Mouse (Mus musculus): ENCODE data around the gene Gm45021. TPM values are rescaled to one million over a fixed set of nuclear protein-coding genes. Genes with fewer than 3 reads are reported as not detected.

The Gm45021 gene
- polyA plus RNA-seq, 1 experiment from 2014 or later, result not detected

DNA sequence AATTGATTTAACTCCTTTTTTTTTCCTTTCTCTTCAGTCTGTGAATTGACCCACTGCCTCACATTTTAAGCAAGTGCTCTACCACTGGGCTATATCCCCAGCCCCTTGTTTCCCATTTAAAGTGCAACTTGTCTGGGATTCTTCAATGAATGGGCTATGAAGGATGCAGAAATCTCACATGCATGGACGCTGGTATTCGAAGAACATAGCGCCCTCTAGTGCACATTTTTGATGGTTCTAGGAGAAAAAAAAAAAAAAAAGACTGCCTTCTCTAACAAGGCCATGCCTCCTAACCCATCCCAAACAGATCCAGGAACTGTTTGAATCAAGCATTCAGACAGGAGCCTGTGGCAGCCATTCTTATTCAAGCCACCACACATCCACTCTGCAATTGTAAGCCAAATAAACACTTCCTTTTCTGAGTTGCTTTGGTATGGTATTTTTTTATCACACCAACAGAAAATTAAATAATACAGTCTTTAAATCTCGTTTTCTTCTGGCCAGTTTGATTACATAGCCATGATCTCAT, 53.4 kb downstream of the Gm45021 start:
- Histone ChIP-seq H3K4me2 (replicated peaks) (no peak overlapping the region), H3K9ac (no peak overlapping the region), H3K4me3 (no peak overlapping the region), H3K36me3 (no peaks in the 10 kb centered on the region), H3K9me3 (no peaks in the 10 kb centered on the region), H3K27me3 (no peaks in the 10 kb centered on the region), H3K27ac (no peak overlapping the region), H3K4me1 (no peaks in the 10 kb centered on the region)
- 20% methylated on average over 4 of the region's 4 CpGs for WGBS
- ATAC-seq (ENCODE audit: low FRiP score, low read depth), result no peak

DNA sequence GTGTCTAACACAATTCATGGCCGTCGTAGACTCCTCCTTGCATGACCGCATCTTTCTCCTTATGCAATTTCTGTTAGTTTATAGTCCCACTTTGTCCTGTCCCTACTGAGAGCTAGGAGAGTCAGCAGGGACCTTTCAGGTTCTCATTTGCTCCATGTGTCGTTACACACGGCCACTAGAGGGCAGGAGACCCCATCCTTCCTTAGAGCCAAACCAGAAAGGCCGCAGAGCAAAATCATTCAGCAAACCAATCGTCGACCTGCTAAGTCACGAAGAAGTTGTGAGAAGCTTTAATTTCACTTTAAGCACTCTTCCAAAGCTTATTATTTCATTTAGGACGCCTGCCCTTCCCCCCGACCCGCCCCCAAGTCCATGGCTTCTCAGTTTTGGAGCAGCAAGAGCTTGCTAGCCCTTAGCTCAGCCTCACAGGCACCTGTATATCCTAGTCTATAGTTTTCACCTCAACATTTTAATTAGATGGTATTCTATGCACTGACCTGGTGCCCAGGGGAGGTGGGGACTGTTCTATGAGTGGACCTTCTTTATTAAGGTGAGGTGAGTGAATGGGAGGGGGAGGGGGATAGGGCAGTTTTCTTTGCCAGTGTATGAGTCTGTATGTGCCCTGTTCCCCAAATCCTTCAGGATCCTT, 56.4 kb downstream of the Gm45021 start:
- Histone ChIP-seq H3K4me1 (no peaks in the 10 kb centered on the region), H3K27ac (no peak overlapping the region), H3K36me3 (no peaks in the 10 kb centered on the region), H3K4me2 (replicated peaks) (no peak overlapping the region), H3K4me3 (no peak overlapping the region), H3K27me3 (no peaks in the 10 kb centered on the region), H3K9me3 (no peaks in the 10 kb centered on the region), H3K9ac (no peak overlapping the region)
- 11% methylated on average over 12 of the region's 12 CpGs for WGBS
- ATAC-seq (ENCODE audit: low FRiP score, low read depth), result no peak

DNA sequence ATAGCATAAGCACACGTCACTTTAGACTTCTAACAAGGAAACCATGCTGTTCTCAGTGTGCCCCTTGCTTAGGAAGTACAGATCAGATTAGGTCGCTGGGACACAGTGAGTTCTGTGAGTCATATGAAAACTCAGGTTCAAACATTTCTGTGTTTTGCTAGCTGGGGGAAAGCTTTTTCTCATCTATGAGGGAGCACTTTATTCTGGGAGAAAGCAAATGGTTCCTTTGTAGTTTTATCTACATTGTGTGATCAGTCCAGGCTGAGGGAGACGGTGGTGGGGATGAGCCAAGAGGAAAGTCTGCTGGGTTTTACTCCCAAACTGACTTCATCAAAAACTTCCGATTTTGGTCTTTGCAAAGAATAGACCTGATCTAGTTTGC, 56.9 kb downstream of the Gm45021 start:
- no peaks in the 10 kb centered on the region for H3K36me3 ChIP-seq
- 84% methylated on average over 4 of the region's 4 CpGs for WGBS
- H3K27ac ChIP-seq, result no peak overlapping the region
- no peak overlapping the region for H3K4me2 ChIP-seq (replicated peaks)
- no peaks in the 10 kb centered on the region for H3K4me1 ChIP-seq
- ATAC-seq (ENCODE audit: low FRiP score, low read depth), result no peak
- H3K4me3 ChIP-seq, result no peak overlapping the region
- no peaks in the 10 kb centered on the region for H3K9me3 ChIP-seq
- no peaks in the 10 kb centered on the region for H3K27me3 ChIP-seq
- no peak overlapping the region for H3K9ac ChIP-seq

DNA sequence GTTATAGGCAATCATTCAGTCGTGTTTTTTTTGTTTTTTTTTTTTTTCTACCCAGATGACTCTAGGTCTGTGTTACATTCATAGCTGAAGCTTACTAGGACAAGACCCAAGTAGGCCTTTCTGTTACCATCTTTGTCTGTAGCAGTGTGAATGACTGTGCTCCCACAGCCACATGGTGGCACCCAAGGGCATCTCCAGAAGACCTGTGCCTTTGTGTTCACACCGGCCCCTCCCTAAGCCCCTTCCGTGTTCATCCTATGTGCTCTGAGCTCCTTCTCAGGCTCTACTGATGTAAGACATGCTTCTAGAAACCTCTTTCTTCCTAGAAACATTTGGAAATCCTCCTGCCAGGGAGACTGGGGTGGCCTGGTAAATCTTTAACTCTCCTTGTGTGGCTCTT, 57.6 kb downstream of the Gm45021 start, which contains the start of gene Gimap8:
Gene Gimap8, plus strand, starts transcription at position 240 of the 400 bp plus-strand sequence.
- no peaks in the 10 kb centered on the region for H3K4me1 ChIP-seq
- no peak within 1 kb of the TSS for H3K4me3 ChIP-seq
- H3K9ac ChIP-seq, result no peak within 1 kb of the TSS
- ATAC-seq (ENCODE audit: low FRiP score, low read depth), result no peak
- no peaks in the 10 kb centered on the region for H3K9me3 ChIP-seq
- no peaks in the 10 kb centered on the region for H3K36me3 ChIP-seq
- H3K4me2 ChIP-seq (replicated peaks), result no peak within 1 kb of the TSS
- no peak within 1 kb of the TSS for H3K27ac ChIP-seq
- H3K27me3 ChIP-seq, result no peaks in the 10 kb centered on the region
- 44% methylated on average over 3 of the region's 3 CpGs for WGBS

DNA sequence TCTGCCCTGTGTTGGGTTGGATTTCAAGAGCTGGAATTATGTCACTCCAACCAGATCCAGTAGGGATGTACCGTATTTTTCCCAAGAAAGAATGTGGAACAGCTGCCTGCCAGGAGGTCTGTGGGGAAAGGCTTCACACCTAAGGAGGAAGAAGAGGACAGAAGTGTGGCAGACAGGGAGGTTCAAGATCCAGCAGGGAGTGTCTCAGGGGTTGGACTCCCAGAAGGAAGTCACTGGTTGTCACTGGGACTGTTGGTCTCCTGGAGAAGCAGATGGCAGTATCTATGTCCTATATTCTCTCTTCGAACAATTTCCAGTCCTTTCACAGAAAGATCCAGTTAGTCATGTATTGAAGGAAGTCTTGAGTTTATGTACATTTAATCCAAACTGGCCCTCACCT, 58.2 kb downstream of the Gm45021 start:
- Histone ChIP-seq H3K4me3 (no peak overlapping the region), H3K36me3 (no peaks in the 10 kb centered on the region), H3K27me3 (no peaks in the 10 kb centered on the region), H3K9ac (no peak overlapping the region), H3K4me2 (replicated peaks) (no peak overlapping the region), H3K4me1 (no peaks in the 10 kb centered on the region), H3K9me3 (no peaks in the 10 kb centered on the region), H3K27ac (no peak overlapping the region)
- ATAC-seq (ENCODE audit: low FRiP score, low read depth), result no peak
- 82% methylated on average over 2 of the region's 2 CpGs for WGBS

DNA sequence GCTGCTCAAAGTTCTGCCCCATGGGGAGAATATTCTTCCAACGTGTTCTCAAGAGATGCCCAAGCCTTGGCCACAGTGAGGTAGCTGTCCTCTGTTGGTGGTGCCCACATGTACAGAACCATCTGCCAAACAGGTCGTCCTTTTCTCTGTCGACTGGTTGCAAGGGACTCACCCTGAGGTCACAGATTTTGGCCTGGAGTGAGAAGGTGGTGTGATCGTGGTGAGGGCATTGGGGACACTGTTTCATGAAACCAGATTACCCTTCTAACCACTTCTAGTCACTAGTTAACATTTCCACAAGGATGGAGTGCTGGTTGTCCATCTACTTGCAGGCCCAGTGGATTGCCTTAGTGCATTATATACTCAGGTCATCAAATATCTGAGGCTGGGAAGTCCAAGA, 59.4 kb downstream of the Gm45021 start:
- no peak overlapping the region for H3K4me2 ChIP-seq (replicated peaks)
- H3K9ac ChIP-seq, result no peak overlapping the region
- WGBS, result 88% methylated on average over 4 of the region's 4 CpGs

DNA sequence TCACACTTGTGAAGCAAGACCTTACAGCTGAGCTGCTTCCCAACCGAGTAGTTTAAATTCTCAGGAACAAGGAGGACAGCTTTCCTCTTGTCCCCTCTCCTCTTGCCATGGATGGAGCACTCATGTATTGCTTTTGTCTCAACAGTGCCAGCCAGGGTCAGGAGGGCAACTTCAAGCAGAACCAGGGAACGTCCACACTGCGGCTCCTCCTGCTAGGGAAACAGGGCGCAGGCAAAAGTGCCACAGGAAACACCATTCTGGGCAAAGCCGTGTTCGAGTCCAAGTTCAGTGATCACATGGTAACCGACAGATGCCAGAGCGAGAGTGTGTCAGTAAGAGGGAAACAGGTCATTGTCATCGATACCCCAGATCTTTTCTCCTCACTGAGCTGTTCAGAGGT, 60.6 kb downstream of the Gm45021 start:
- ATAC-seq (ENCODE audit: low FRiP score, low read depth), result no peak
- H3K27ac ChIP-seq, result no peak overlapping the region
- no peaks in the 10 kb centered on the region for H3K9me3 ChIP-seq
- H3K36me3 ChIP-seq, result no peaks in the 10 kb centered on the region
- no peaks in the 10 kb centered on the region for H3K4me1 ChIP-seq
- H3K27me3 ChIP-seq, result no peaks in the 10 kb centered on the region
- H3K4me3 ChIP-seq, result no peak overlapping the region
- 87% methylated on average over 9 of the region's 9 CpGs for WGBS
- H3K9ac ChIP-seq, result no peak overlapping the region
- no peak overlapping the region for H3K4me2 ChIP-seq (replicated peaks)

More for the DNA sequence above, 59.4 kb downstream of the Gm45021 start:
- Histone ChIP-seq H3K9me3 (no peaks in the 10 kb centered on the region), H3K4me1 (no peaks in the 10 kb centered on the region), H3K27me3 (no peaks in the 10 kb centered on the region), H3K4me3 (no peak overlapping the region), H3K27ac (no peak overlapping the region), H3K36me3 (no peaks in the 10 kb centered on the region)
- no peak for ATAC-seq (ENCODE audit: low FRiP score, low read depth)

DNA sequence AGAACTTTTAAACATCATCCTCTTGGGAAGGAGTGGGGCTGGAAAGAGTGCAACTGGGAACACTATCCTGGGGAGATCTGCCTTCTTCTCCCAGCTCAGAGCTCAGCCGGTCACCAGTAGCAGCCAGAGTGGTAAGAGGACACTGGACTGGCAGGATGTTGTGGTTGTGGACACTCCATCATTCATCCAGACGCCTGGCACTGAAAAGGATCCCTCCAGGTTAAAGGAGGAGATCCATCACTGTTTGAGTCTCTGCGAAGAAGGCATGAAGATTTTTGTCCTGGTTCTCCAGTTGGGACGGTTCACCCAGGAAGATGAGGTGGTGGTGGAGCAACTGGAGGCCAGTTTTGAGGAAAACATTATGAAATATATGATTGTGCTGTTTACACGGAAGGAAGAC, 69.3 kb downstream of the Gm45021 start:
- Histone ChIP-seq H3K27me3 (no peaks in the 10 kb centered on the region), H3K4me1 (no peaks in the 10 kb centered on the region), H3K36me3 (no peaks in the 10 kb centered on the region), H3K27ac (no peak overlapping the region), H3K4me2 (replicated peaks) (no peak overlapping the region), H3K4me3 (no peak overlapping the region), H3K9me3 (no peaks in the 10 kb centered on the region), H3K9ac (no peak overlapping the region)
- ATAC-seq (ENCODE audit: low FRiP score, low read depth), result no peak
- 74% methylated on average over 5 of the region's 5 CpGs for WGBS

Other genes starting within 250 kb of the Gm45021 start
- 25.4 and 29.5 TPM in 2 replicates for gene Krba1, start 194.0 kb upstream of the Gm45021 start, polyA plus RNA-seq (2015; fragmentation: Nextera tagmentation; extraction: Ambion mirVana)
- gene Zfp467, start 143.8 kb upstream of the Gm45021 start, polyA plus RNA-seq (2015; fragmentation: Nextera tagmentation; extraction: Ambion mirVana), result 23.0 and 24.7 TPM in 2 replicates
- 0.23 and 0.47 TPM in 2 replicates for gene Sspo, start 141.4 kb upstream of the Gm45021 start, polyA plus RNA-seq (2015; fragmentation: Nextera tagmentation; extraction: Ambion mirVana)
- gene Atp6v0e2, start 52.0 kb upstream of the Gm45021 start, polyA plus RNA-seq (2015; fragmentation: Nextera tagmentation; extraction: Ambion mirVana), result 9.2 and 9.3 TPM in 2 replicates
- gene Lrrc61, start 34.8 kb upstream of the Gm45021 start, polyA plus RNA-seq (2015; fragmentation: Nextera tagmentation; extraction: Ambion mirVana), result 6.9 and 11.6 TPM in 2 replicates
- gene Rarres2, start 16.8 kb upstream of the Gm45021 start, polyA plus RNA-seq (2015; fragmentation: Nextera tagmentation; extraction: Ambion mirVana), result 10.3 and 10.9 TPM in 2 replicates
- 30.7 and 34.1 TPM in 2 replicates for gene Repin1, start 4.3 kb downstream of the Gm45021 start, polyA plus RNA-seq (2015; fragmentation: Nextera tagmentation; extraction: Ambion mirVana)
- gene Gm44965, start 4.3 kb downstream of the Gm45021 start, polyA plus RNA-seq (2015; fragmentation: Nextera tagmentation; extraction: Ambion mirVana), result 0.73 TPM in 1 of 2 replicates, not detected in the other
- gene Zfp775, start 12.5 kb downstream of the Gm45021 start, polyA plus RNA-seq (2015; fragmentation: Nextera tagmentation; extraction: Ambion mirVana), result 7.2 and 7.7 TPM in 2 replicates
- gene AI854703, start 37.2 kb downstream of the Gm45021 start, polyA plus RNA-seq (2015; fragmentation: Nextera tagmentation; extraction: Ambion mirVana), result 0.75 and 0.89 TPM in 2 replicates
- gene Gimap8, start 57.6 kb downstream of the Gm45021 start, polyA plus RNA-seq (2015; fragmentation: Nextera tagmentation; extraction: Ambion mirVana), result 0.70 and 0.86 TPM in 2 replicates
- gene Gimap9, start 86.5 kb downstream of the Gm45021 start, polyA plus RNA-seq (2015; fragmentation: Nextera tagmentation; extraction: Ambion mirVana), result 7.0 and 7.7 TPM in 2 replicates
- gene Gimap4, start 94.9 kb downstream of the Gm45021 start, polyA plus RNA-seq (2015; fragmentation: Nextera tagmentation; extraction: Ambion mirVana), result 12.5 and 12.9 TPM in 2 replicates
- gene Gimap6, start 118.6 kb downstream of the Gm45021 start, polyA plus RNA-seq (2015; fragmentation: Nextera tagmentation; extraction: Ambion mirVana), result 18.1 and 18.5 TPM in 2 replicates
- gene Gm28053, start 129.0 kb downstream of the Gm45021 start, polyA plus RNA-seq (2015; fragmentation: Nextera tagmentation; extraction: Ambion mirVana), result 0.94 and 2.3 TPM in 2 replicates
- not detected in 2 replicates for gene Gimap7, start 129.0 kb downstream of the Gm45021 start, polyA plus RNA-seq (2015; fragmentation: Nextera tagmentation; extraction: Ambion mirVana)
- gene Gimap1, start 149.4 kb downstream of the Gm45021 start, polyA plus RNA-seq (2015; fragmentation: Nextera tagmentation; extraction: Ambion mirVana), result 9.8 and 10.4 TPM in 2 replicates
- 3.0 and 3.4 TPM in 2 replicates for gene Gimap5, start 156.6 kb downstream of the Gm45021 start, polyA plus RNA-seq (2015; fragmentation: Nextera tagmentation; extraction: Ambion mirVana)
- gene Gimap3, start 181.2 kb downstream of the Gm45021 start, polyA plus RNA-seq (2015; fragmentation: Nextera tagmentation; extraction: Ambion mirVana), result not detected in 2 replicates